Mouse (Mus musculus): Measurements from ENCODE around the gene Dnah7c.

- no peak for TF ChIP-seq POLR2AphosphoS2 (IDR thresholded peaks at IDR 0.05; ENCODE audit: insufficient read length, low read depth)
- TF ChIP-seq POLR2A (IDR thresholded peaks at IDR 0.05; ENCODE audit: insufficient read length, low read depth), result no peak
- TF ChIP-seq SRF (IDR thresholded peaks at IDR 0.05; ENCODE audit: control insufficient read depth, insufficient read length, low read depth), result no peak
- no peak for TF ChIP-seq MYOD1 (IDR thresholded peaks at IDR 0.05; ENCODE audit: control insufficient read depth in 1 of 3, insufficient read length in 2 of 3, low read depth in 2 of 3)
- TF ChIP-seq MAX (IDR thresholded peaks at IDR 0.05; ENCODE audit: low read depth), result no peak
- TF ChIP-seq TCF12 (IDR thresholded peaks at IDR 0.05; ENCODE audit: insufficient read depth, poor library complexity, severe bottlenecking), result no peak
Observed at GRCm38 (mm10) chr1:46408324-46409115, 16.9 kb upstream of the Dnah7c start.

All from myocyte (in vitro differentiated cells).